Mouse (Mus musculus): ENCODE data around the gene Phf12. TPM values are rescaled to one million over a fixed set of nuclear protein-coding genes. Genes with fewer than 3 reads are reported as not detected.
A peak's percentile ranks its signal among the peaks of the same experiment; 100 is the strongest.

Gene Phf12
- polyA plus RNA-seq, 1 experiment from 2014 or later: 18.6 TPM

- ATAC-seq (replicated peaks; ENCODE audit: low FRiP score): no peak
- H3K27ac ChIP-seq (ENCODE audit: low read depth, low read length): no peak overlapping the region
- no peak for DNase-seq (ENCODE audit: low spot score)
These were observed 3.2 kb upstream of the Phf12 start for GRCm38 (mm10) chr11:77979221-77979809.

DNA sequence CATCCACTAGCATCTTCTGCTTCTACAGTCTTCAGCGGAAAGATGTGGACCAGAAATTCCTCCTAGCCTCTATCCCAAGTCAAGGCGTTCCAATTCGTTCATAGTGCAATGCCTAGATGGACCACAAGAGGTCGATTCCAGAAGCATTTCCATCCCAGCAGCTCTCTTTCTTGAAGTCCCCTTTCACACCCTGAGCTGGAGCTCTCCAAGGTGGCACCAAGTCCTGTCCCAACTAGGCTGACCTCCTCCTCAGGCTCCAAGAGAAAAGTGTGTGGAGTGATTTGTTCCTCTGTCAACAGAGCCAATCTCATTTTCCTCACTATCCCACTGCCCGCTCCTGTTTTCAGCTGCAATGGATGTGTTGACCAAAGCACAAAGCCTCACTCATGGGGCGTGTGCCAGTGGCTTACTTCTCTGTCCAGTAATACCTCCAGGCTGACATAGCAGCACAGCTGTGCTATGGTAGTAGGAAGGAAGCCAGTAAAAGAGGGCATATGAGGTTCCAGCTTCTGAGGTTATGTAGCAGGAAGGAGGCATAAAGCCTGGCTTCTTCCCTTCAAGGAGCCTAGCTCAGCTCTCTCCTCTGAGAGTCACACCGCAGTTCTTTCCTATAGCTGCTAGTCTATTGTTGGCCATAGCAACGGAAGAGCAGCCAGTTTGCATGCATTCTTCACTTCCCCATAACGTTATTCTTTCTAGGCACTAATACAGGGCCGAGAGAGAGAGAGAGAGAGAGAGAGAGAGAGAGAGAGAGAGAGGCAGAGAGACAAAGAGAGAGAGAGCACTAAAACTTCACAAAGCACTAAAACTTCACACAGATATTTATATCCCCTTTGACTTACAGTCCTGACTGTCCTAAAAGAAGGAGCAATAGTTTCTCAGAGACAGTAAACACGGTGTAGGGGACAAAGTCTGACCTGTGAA, 2.0 kb upstream of the Phf12 start:
- H3K9ac ChIP-seq (ENCODE audit: low read depth, low read length): no peak overlapping the region
- H3K4me3 ChIP-seq (ENCODE audit: low read depth, low read length): no peak overlapping the region; the same call in 1 of the 2 replicates
- 30% methylated on average over 11 of the region's 11 CpGs for whole genome bisulfite sequencing
- no peak for DNase-seq (ENCODE audit: low spot score)
- ATAC-seq (replicated peaks; ENCODE audit: low FRiP score): no peak
- no peaks in the 10 kb centered on the region for H3K36me3 ChIP-seq (ENCODE audit: control insufficient read depth, insufficient read depth, low read length)
- H3K27me3 ChIP-seq (replicated peaks; ENCODE audit: control insufficient read depth, insufficient read depth, low read length): peaks cover 19% of the 10 kb centered on the region
- peak overlapping the region; percentile 63 for H3K4me2 ChIP-seq
- H3K9me3 ChIP-seq (ENCODE audit: control insufficient read depth, low read length): no peaks in the 10 kb centered on the region
- H3K4me1 ChIP-seq (replicated peaks; ENCODE audit: control insufficient read depth, insufficient read depth, low read length): peaks cover 13% of the 10 kb centered on the region
- no peak overlapping the region for H3K27ac ChIP-seq (ENCODE audit: low read depth, low read length)

More at GRCm38 (mm10) chr11:77979221-77979809, 3.2 kb upstream of the Phf12 start:
- no peaks in the 10 kb centered on the region for H3K36me3 ChIP-seq (ENCODE audit: control insufficient read depth, insufficient read depth, low read length)
- H3K27me3 ChIP-seq (replicated peaks; ENCODE audit: control insufficient read depth, insufficient read depth, low read length): peaks cover 30% of the 10 kb centered on the region
- H3K9me3 ChIP-seq (ENCODE audit: control insufficient read depth, low read length): no peaks in the 10 kb centered on the region
- H3K4me3 ChIP-seq (ENCODE audit: low read depth, low read length): no peak overlapping the region
- 72% methylated on average over 8 of the region's 8 CpGs for WGBS
- H3K4me1 ChIP-seq (replicated peaks; ENCODE audit: control insufficient read depth, insufficient read depth, low read length): peaks cover 6% of the 10 kb centered on the region
- no peak overlapping the region for H3K9ac ChIP-seq (ENCODE audit: low read depth, low read length)
- H3K4me2 ChIP-seq: no peak overlapping the region

DNA sequence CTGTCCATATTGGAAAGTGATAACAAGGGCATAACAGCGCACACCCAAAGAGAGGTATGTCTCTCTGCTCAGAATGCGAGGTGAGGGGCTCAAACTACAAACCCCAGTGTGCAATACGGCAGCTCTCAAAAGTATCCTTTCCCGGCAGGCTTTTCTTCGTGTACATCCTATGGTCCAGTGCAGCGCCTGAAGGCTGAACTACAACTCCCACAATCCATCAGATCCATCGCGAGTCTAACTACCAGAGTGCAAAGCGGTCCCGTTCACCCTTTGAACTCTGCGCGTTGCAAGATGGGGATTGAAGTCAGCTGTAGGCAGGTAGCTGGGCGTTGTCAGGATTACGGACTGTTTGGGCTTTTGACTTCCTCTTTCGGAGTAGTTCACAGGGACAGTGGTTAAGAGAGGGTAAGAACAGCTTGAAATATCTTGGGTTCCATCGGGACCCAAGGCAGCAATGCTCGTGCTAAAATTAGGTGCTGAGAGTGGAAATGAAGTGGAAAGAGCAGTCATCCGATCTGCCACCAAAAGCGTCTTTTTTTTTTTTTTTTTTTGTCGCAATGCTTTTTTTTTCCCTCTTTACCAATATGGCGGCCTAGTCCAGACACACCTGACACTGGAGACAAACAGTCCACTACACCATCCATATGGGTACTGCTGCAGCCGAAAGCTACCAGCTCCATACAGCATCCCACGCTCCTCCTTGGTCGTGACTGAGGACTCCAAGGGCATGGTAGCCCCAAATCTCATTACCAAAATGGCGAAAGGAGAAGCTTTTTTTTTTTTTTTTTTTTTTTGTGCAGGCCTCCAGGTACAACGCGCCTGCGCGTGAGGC, 729 bp upstream of the Phf12 start:
- Histone ChIP-seq H3K9me3 (ENCODE audit: control insufficient read depth, low read length) (no peaks in the 10 kb centered on the region), H3K4me1 (replicated peaks; ENCODE audit: control insufficient read depth, insufficient read depth, low read length) (peaks cover 14% of the 10 kb centered on the region), H3K27ac (ENCODE audit: low read depth, low read length) (peak overlapping the region; percentile 95), H3K27me3 (replicated peaks; ENCODE audit: control insufficient read depth, insufficient read depth, low read length) (peaks cover 10% of the 10 kb centered on the region), H3K4me3 (ENCODE audit: low read depth, low read length) (peak overlapping the region; percentile 97), H3K4me2 (peak overlapping the region; percentile 67), H3K9ac (ENCODE audit: low read depth, low read length) (peak overlapping the region; percentile 52), H3K36me3 (ENCODE audit: control insufficient read depth, insufficient read depth, low read length) (peaks cover 2% of the 10 kb centered on the region; the same call in 1 of the 2 replicates)
- ATAC-seq (replicated peaks; ENCODE audit: low FRiP score) (peak; percentile 88), DNase-seq (ENCODE audit: low spot score) (peak; percentile 80)
- under 1% methylated on average over 29 of the region's 29 CpGs for WGBS

- peaks cover 11% of the 10 kb centered on the region for H3K36me3 ChIP-seq (ENCODE audit: control insufficient read depth, insufficient read depth, low read length)
- peak; percentile 74 for DNase-seq (ENCODE audit: low spot score)
- ATAC-seq (replicated peaks; ENCODE audit: low FRiP score): no peak
- H3K9me3 ChIP-seq (ENCODE audit: control insufficient read depth, low read length): no peaks in the 10 kb centered on the region
- H3K4me3 ChIP-seq (ENCODE audit: low read depth, low read length): peak overlapping the region; percentile 97
- WGBS: 1% methylated on average over 28 of the region's 32 CpGs
- H3K27ac ChIP-seq (ENCODE audit: low read depth, low read length): peak overlapping the region; percentile 90
- H3K27me3 ChIP-seq (replicated peaks; ENCODE audit: control insufficient read depth, insufficient read depth, low read length): no peaks in the 10 kb centered on the region
- H3K9ac ChIP-seq (ENCODE audit: low read depth, low read length): peak overlapping the region; percentile 90
- H3K4me2 ChIP-seq: peak overlapping the region; percentile 81
- H3K4me1 ChIP-seq (replicated peaks; ENCODE audit: control insufficient read depth, insufficient read depth, low read length): peaks cover 14% of the 10 kb centered on the region
These were observed 810 bp downstream of the Phf12 start for GRCm38 (mm10) chr11:77983191-77983936.

DNA sequence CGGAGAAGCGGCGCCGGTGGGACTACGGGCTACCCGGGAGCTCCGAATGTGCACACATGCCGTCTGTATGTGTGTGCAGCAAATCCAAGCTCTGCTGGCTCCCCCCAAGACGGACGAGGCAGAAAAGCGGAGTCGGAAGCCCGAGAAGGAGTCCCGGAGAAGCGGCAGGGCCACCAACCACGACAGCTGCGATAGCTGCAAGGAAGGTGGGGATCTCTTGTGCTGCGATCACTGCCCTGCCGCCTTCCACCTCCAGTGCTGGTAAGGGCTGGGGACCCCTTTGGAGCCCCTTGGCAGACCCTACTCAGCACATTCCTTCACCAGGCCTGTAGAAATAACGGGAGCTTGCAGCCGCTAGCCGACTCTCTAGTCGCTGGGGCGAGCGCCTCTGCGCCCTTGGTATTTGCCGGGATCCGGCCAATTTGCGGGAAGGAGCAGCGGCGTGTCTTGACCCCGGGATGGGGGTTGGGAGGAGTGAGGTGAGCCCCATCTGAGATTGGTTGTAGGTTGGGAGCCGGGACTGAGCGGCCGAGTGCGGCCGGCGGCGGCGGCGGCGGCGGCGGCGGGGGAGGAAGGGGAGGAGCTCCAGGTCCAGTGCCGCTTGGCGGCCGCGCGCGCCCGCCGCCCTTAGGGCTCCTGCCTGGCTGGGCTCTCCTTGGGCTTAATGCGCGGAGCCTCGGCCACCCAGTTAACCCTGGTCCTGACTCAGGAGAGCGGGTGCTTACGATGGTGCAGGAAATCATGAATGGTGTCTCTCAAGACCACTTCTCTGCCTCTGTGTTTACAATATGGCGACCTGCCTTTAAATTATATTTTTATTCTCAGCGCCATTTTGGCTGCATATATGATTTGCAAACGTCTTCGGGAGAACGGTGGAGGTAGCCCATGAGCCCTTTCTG, 1.6 kb downstream of the Phf12 start:
- H3K9me3 ChIP-seq (ENCODE audit: control insufficient read depth, low read length): no peaks in the 10 kb centered on the region
- WGBS: under 1% methylated on average over 43 of the region's 63 CpGs
- H3K36me3 ChIP-seq (ENCODE audit: control insufficient read depth, insufficient read depth, low read length): peaks cover 16% of the 10 kb centered on the region
- DNase-seq (ENCODE audit: low spot score) (peak; percentile 83), ATAC-seq (replicated peaks; ENCODE audit: low FRiP score) (no peak; the same call in 1 of the 2 replicates)
- H3K9ac ChIP-seq (ENCODE audit: low read depth, low read length): peak overlapping the region; percentile 90
- H3K4me3 ChIP-seq (ENCODE audit: low read depth, low read length): peak overlapping the region; percentile 97
- peak overlapping the region; percentile 90 for H3K27ac ChIP-seq (ENCODE audit: low read depth, low read length)
- peak overlapping the region; percentile 81 for H3K4me2 ChIP-seq
- H3K4me1 ChIP-seq (replicated peaks; ENCODE audit: control insufficient read depth, insufficient read depth, low read length): peaks cover 14% of the 10 kb centered on the region
- no peaks in the 10 kb centered on the region for H3K27me3 ChIP-seq (replicated peaks; ENCODE audit: control insufficient read depth, insufficient read depth, low read length)

GRCm38 (mm10) chr11:77984836-77985231, 2.3 kb downstream of the Phf12 start:
- Histone ChIP-seq H3K4me1 (replicated peaks; ENCODE audit: control insufficient read depth, insufficient read depth, low read length) (peaks cover 14% of the 10 kb centered on the region), H3K4me3 (ENCODE audit: low read depth, low read length) (peak overlapping the region; percentile 97), H3K9ac (ENCODE audit: low read depth, low read length) (peak overlapping the region; percentile 90), H3K9me3 (ENCODE audit: control insufficient read depth, low read length) (no peaks in the 10 kb centered on the region), H3K27me3 (replicated peaks; ENCODE audit: control insufficient read depth, insufficient read depth, low read length) (no peaks in the 10 kb centered on the region), H3K4me2 (peak overlapping the region; percentile 81), H3K27ac (ENCODE audit: low read depth, low read length) (peak overlapping the region; percentile 90), H3K36me3 (ENCODE audit: control insufficient read depth, insufficient read depth, low read length) (peaks cover 17% of the 10 kb centered on the region)
- no peak for DNase-seq (ENCODE audit: low spot score)
- ATAC-seq (replicated peaks; ENCODE audit: low FRiP score): no peak
- 4% methylated on average over 13 of the region's 13 CpGs for WGBS

DNA sequence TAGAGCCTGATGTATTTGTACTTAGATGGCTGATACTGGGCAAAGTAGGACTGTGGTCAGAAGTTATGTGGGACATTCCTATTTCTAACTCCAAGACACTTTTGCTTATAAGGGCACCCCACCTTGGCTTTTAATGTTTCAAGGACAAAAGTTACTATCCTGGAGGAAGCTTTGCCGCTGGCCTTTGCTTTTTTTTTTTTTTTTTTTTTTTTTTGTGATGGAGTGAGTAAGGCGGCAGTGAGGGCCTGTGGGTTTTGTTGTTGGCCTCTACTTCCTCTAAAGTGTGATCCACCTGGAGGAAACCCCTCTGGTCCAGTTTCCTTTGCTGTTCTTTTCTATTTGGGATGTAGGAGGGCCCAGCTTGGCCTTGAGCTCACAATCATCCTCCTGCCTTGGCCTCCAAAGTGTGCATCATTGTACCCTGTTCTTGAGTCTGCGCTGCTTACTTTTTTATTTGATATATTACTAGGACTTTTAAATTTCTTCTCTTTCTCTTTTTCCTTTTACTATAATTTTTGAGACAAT, 3.0 kb downstream of the Phf12 start:
- Histone ChIP-seq H3K9me3 (ENCODE audit: control insufficient read depth, low read length) (no peaks in the 10 kb centered on the region), H3K27ac (ENCODE audit: low read depth, low read length) (no peak overlapping the region), H3K4me3 (ENCODE audit: low read depth, low read length) (peak overlapping the region; percentile 97), H3K4me2 (peak overlapping the region; percentile 81), H3K9ac (ENCODE audit: low read depth, low read length) (0 out of 2 replicates have a peak overlapping the region, but pooled peaks have one; percentile 5), H3K27me3 (replicated peaks; ENCODE audit: control insufficient read depth, insufficient read depth, low read length) (no peaks in the 10 kb centered on the region), H3K36me3 (ENCODE audit: control insufficient read depth, insufficient read depth, low read length) (peaks cover 19% of the 10 kb centered on the region), H3K4me1 (replicated peaks; ENCODE audit: control insufficient read depth, insufficient read depth, low read length) (peaks cover 14% of the 10 kb centered on the region)
- ATAC-seq (replicated peaks; ENCODE audit: low FRiP score) (no peak), DNase-seq (ENCODE audit: low spot score) (no peak)
- WGBS: 76% methylated on average over 3 of the region's 3 CpGs

Data from liver, embryonic 11.5 days (tissue).